Mouse (Mus musculus) MEL (cell line): ENCODE data around the gene Hnrnpr. TPM values are rescaled to one million over a fixed set of nuclear protein-coding genes. Genes with fewer than 3 reads are reported as not detected.
A peak's percentile ranks its signal among the peaks of the same experiment; 100 is the strongest.

ENCODE experiments used
- DNase-seq: peaks from one replicate; pipeline ENCODE4 v3.0.0; 2011; ENCODE audit warnings: low read depth, low spot score
- H3K27ac ChIP-seq: 2 replicates; pipeline ENCODE4 v1.5.1; 2012; ENCODE audit warnings: low read depth, mild to moderate bottlenecking, control low read depth, low read length, moderate library complexity; ENCODE audit not compliant: control insufficient read depth
- H3K27me3 ChIP-seq, 2 experiments: fragments of 150-350 bp in 1 of 2; sonication (generic) in 1 of 2; 2 replicates each; pipeline ENCODE4 v1.6.1; 2012; ENCODE audit warnings: low read length in 2 of 2, mild to moderate bottlenecking in 2 of 2, improper control_type of control experiment in 1 of 2, moderate library complexity in 1 of 2; ENCODE audit not compliant: insufficient read depth in 2 of 2, control insufficient read depth in 1 of 2
- H3K36me3 ChIP-seq, 2 experiments: 2 replicates each; pipeline ENCODE4 v1.6.1; 2012 to 2014; ENCODE audit warnings: low read length in 2 of 2, improper control_type of control experiment in 1 of 2, inconsistent platforms in 1 of 2, mild to moderate bottlenecking in 1 of 2; ENCODE audit not compliant: insufficient read depth in 2 of 2, control insufficient read depth in 1 of 2
- H3K4me1 ChIP-seq, 2 experiments: fragments of 150-350 bp in 1 of 2; sonication (generic) in 1 of 2; 2 replicates each; pipeline ENCODE4 v1.6.1; 2012; ENCODE audit warnings: low read length in 2 of 2, improper control_type of control experiment in 1 of 2, mild to moderate bottlenecking in 1 of 2; ENCODE audit not compliant: insufficient read depth in 2 of 2, control insufficient read depth in 1 of 2
- H3K4me3 ChIP-seq, 2 experiments: fragments of 150-350 bp in 1 of 2; sonication (generic) in 1 of 2; 2 replicates each; pipeline ENCODE4 v1.5.1; 2012; ENCODE audit warnings: low read depth in 2 of 2, low read length in 2 of 2, mild to moderate bottlenecking in 2 of 2, moderate library complexity in 2 of 2, control low read depth in 1 of 2, improper control_type of control experiment in 1 of 2; ENCODE audit not compliant: control insufficient read depth in 1 of 2, insufficient read depth in 1 of 2
- H3K79me2 ChIP-seq: 2 replicates; pipeline ENCODE4 v1.6.1; 2012; ENCODE audit warnings: mild to moderate bottlenecking, low read length, moderate library complexity; ENCODE audit not compliant: control insufficient read depth, poor library complexity, insufficient read depth
- H3K9ac ChIP-seq: 2 replicates; pipeline ENCODE4 v1.6.1; 2012; ENCODE audit warnings: low read depth, mild to moderate bottlenecking, control low read depth, low read length, moderate library complexity; ENCODE audit not compliant: control insufficient read depth, poor library complexity, severe bottlenecking
- H3K9me3 ChIP-seq: fragments of 150-350 bp; sonication (generic); replicated peaks from 2 replicates; pipeline ENCODE4 v1.6.1; 2012; ENCODE audit warnings: mild to moderate bottlenecking, low read length, improper control_type of control experiment, moderate library complexity; ENCODE audit not compliant: insufficient read depth
- CHD1 ChIP-seq: IDR thresholded peaks from 2 replicates; pipeline ENCODE4 v1.6.1; 2012; ENCODE audit warnings: low read depth, mild to moderate bottlenecking, inconsistent platforms, low read length, improper control_type of control experiment
- CHD2 ChIP-seq: IDR thresholded peaks from 2 replicates; pipeline ENCODE4 v1.6.1; 2011; ENCODE audit warnings: low read length, improper control_type of control experiment
- CTCF ChIP-seq, 3 experiments: IDR thresholded peaks in 2 of 3; conservative IDR thresholded peaks in 1 of 3; 2 replicates each; pipeline ENCODE4 v1.5.1; 2011 to 2012; ENCODE audit warnings: low read length in 3 of 3, low read depth in 2 of 3, mild to moderate bottlenecking in 2 of 3, improper control_type of control experiment in 1 of 3, inconsistent platforms in 1 of 3, mixed read lengths in 1 of 3, moderate library complexity in 1 of 3; ENCODE audit not compliant: control insufficient read depth in 1 of 3, insufficient read depth in 1 of 3, poor library complexity in 1 of 3, severe bottlenecking in 1 of 3
- E2F4 ChIP-seq: IDR thresholded peaks from 2 replicates; pipeline ENCODE4 v1.6.1; 2011; ENCODE audit warnings: low read depth, low read length, improper control_type of control experiment, borderline replicate concordance
- EP300 ChIP-seq, 2 experiments: IDR thresholded peaks; 2 replicates each; pipeline ENCODE4 v1.6.1; 2011; ENCODE audit warnings: improper control_type of control experiment in 2 of 2, low read length in 2 of 2, low read depth in 1 of 2, mild to moderate bottlenecking in 1 of 2
- HCFC1 ChIP-seq: IDR thresholded peaks from 2 replicates; pipeline ENCODE4 v1.6.1; 2012; ENCODE audit warnings: low read depth, mild to moderate bottlenecking, inconsistent platforms, low read length, improper control_type of control experiment, moderate library complexity
- JUND ChIP-seq: IDR thresholded peaks from 2 replicates; pipeline ENCODE4 v1.6.1; 2011; ENCODE audit warnings: low read depth, mild to moderate bottlenecking, improper control_type of control experiment, low read length
- KAT2A ChIP-seq: conservative IDR thresholded peaks from 2 replicates; pipeline ENCODE4 v1.6.1; 2012; ENCODE audit warnings: low read depth, low read length, improper control_type of control experiment, inconsistent platforms
- MAFK ChIP-seq: IDR thresholded peaks from 2 replicates; pipeline ENCODE4 v1.6.1; 2011; ENCODE audit warnings: low read depth, mild to moderate bottlenecking, low read length, improper control_type of control experiment, borderline replicate concordance
- MAZ ChIP-seq: IDR thresholded peaks from 2 replicates; pipeline ENCODE4 v1.6.1; 2012; ENCODE audit warnings: low read depth, mild to moderate bottlenecking, inconsistent platforms, low read length, improper control_type of control experiment
- MEF2A ChIP-seq: IDR thresholded peaks from 2 replicates; pipeline ENCODE4 v1.6.1; 2014; ENCODE audit warnings: low read depth, mild to moderate bottlenecking, inconsistent platforms, low read length, improper control_type of control experiment; ENCODE audit not compliant: poor library complexity, insufficient replicate concordance, severe bottlenecking; ENCODE audit errors: extremely low read depth
- MYC ChIP-seq: IDR thresholded peaks from 2 replicates; pipeline ENCODE4 v1.6.1; 2011; ENCODE audit warnings: low read depth, mild to moderate bottlenecking, low read length, improper control_type of control experiment, moderate library complexity
- NELFE ChIP-seq: IDR thresholded peaks from 2 replicates; pipeline ENCODE4 v1.6.1; 2011; ENCODE audit warnings: low read depth, low read length, improper control_type of control experiment
- POLR2A ChIP-seq, 2 experiments: IDR thresholded peaks; 2 replicates each; pipeline ENCODE4 v1.6.1; 2011 to 2012; ENCODE audit warnings: low read length in 2 of 2, mild to moderate bottlenecking in 2 of 2, control low read depth in 1 of 2, improper control_type of control experiment in 1 of 2, low read depth in 1 of 2, moderate library complexity in 1 of 2; ENCODE audit not compliant: control insufficient read depth in 1 of 2, insufficient read depth in 1 of 2, poor library complexity in 1 of 2
- POLR2AphosphoS5 ChIP-seq: IDR thresholded peaks from 2 replicates; pipeline ENCODE4 v1.6.1; 2012; ENCODE audit warnings: low read depth, borderline replicate concordance, mild to moderate bottlenecking, inconsistent platforms, low read length, moderate library complexity, mixed read lengths
- RAD21 ChIP-seq: IDR thresholded peaks from 2 replicates; pipeline ENCODE4 v1.6.1; 2011; ENCODE audit warnings: mild to moderate bottlenecking, low read depth, low read length, improper control_type of control experiment
- SIN3A ChIP-seq: IDR thresholded peaks from 2 replicates; pipeline ENCODE4 v1.6.1; 2012; ENCODE audit warnings: low read length, improper control_type of control experiment, inconsistent platforms
- SMC3 ChIP-seq: IDR thresholded peaks from 2 replicates; pipeline ENCODE4 v1.6.1; 2011; ENCODE audit warnings: low read depth, low read length, improper control_type of control experiment
- TBP ChIP-seq: IDR thresholded peaks from 2 replicates; pipeline ENCODE4 v1.8.0; 2011; ENCODE audit warnings: low read depth, low read length, improper control_type of control experiment
- UBTF ChIP-seq: IDR thresholded peaks from 2 replicates; pipeline ENCODE4 v1.6.1; 2012; ENCODE audit warnings: low read depth, mild to moderate bottlenecking, inconsistent platforms, low read length, improper control_type of control experiment, moderate library complexity, borderline replicate concordance; ENCODE audit not compliant: insufficient read depth
- USF2 ChIP-seq, 2 experiments: IDR thresholded peaks; 2 replicates each; pipeline ENCODE4 v1.6.1; 2011 to 2012; ENCODE audit warnings: improper control_type of control experiment in 2 of 2, low read length in 2 of 2, borderline replicate concordance in 1 of 2, inconsistent platforms in 1 of 2, low read depth in 1 of 2, mild to moderate bottlenecking in 1 of 2; ENCODE audit not compliant: insufficient read depth in 1 of 2
- ZKSCAN1 ChIP-seq: IDR thresholded peaks from 2 replicates; pipeline ENCODE4 v1.6.1; 2012; ENCODE audit warnings: low read depth, mild to moderate bottlenecking, inconsistent platforms, low read length, improper control_type of control experiment, moderate library complexity
- polyA plus RNA-seq, 2 experiments: library from polyadenylated mRNA; stranded (reverse) in 1 of 2; unstranded in 1 of 2; fragments of >175 nt in 1 of 2; fragments of >200 nt in 1 of 2; gene quantifications; 2 replicates each; pipeline versions ENCODE4 v1.2.1 to v1.2.4; 2012; ENCODE audit warnings: low replicate concordance in 2 of 2, low read depth in 1 of 2; ENCODE audit not compliant: insufficient read length in 2 of 2, insufficient read depth in 1 of 2, missing spikeins in 1 of 2
- total RNA-seq: library from RNA; depleted of rRNA; stranded (reverse); fragments of 300-350 nt; gene quantifications from 2 replicates; pipeline ENCODE4 v1.2.3, GENCODE M21; 2012

The Hnrnpr gene
- total and polyA plus RNA-seq, 3 experiments, result 97.2 to 366 (median 148) TPM

GRCm38 (mm10) chr4:136328115-136328514 lies 17.4 kb downstream of the Hnrnpr start:
- H3K79me2 ChIP-seq, result peaks cover 13% of the 10 kb centered on the region
- H3K27ac ChIP-seq, result no peak overlapping the region
- no peak for TF ChIP-seq USF2 (IDR thresholded peaks at IDR 0.05; ENCODE audit: borderline replicate concordance in 1 of 2, insufficient read depth in 1 of 2, low read depth in 1 of 2, low read length in 2 of 2)
- peak in 2 of 3 experiments; percentile 4 to 15; a peak in 1 of 6 replicates for TF ChIP-seq CTCF (IDR thresholded peaks at IDR 0.05 in 2 of 3, conservative IDR thresholded peaks at IDR 0.05 in 1 of 3; ENCODE audit: control insufficient read depth in 1 of 3, insufficient read depth in 1 of 3, low read depth in 2 of 3, low read length in 3 of 3, poor library complexity in 1 of 3, severe bottlenecking in 1 of 3)
- TF ChIP-seq SMC3, result peak; percentile 21; the same call in 1 of the 2 replicates
- TF ChIP-seq EP300 (IDR thresholded peaks at IDR 0.05; ENCODE audit: low read depth in 1 of 2, low read length in 2 of 2), result no peak
- no peak overlapping the region for H3K4me3 ChIP-seq
- no peaks in the 10 kb centered on the region for H3K4me1 ChIP-seq
- H3K36me3 ChIP-seq, result peaks cover 0 to 53% of the 10 kb centered on the region in 2 experiments; a peak in 3 of 4 replicates
- H3K9ac ChIP-seq, result no peak overlapping the region
- DNase-seq, result no peak
- H3K9me3 ChIP-seq, result no peaks in the 10 kb centered on the region
- no peaks in the 10 kb centered on the region for H3K27me3 ChIP-seq

DNA sequence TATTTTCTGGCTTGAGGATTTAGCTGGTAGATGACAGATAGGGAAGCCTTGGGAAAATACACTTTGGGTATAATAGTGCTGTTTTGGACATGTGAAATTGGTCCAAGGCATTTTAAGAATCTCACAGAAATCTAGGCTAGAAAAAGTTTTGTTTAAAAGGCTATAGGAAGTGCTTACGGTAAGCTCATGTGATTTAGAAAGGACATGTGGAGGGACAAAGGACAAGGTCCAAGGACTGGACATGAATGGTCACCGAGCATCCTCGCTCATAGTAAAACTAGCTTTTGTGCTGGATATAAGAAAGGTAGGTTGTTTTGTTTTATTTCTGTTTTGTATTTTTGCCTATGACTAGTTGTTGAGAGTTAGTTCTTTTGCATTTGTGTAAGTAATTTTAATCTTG lies 21.0 kb downstream of the Hnrnpr start:
- H3K9ac ChIP-seq, result no peak overlapping the region
- no peak overlapping the region for H3K27ac ChIP-seq
- no peaks in the 10 kb centered on the region for H3K27me3 ChIP-seq
- no peak for DNase-seq
- peaks cover 0 to 67% of the 10 kb centered on the region in 2 experiments; a peak in 3 of 4 replicates for H3K36me3 ChIP-seq
- peaks cover 4% of the 10 kb centered on the region for H3K79me2 ChIP-seq
- no peaks in the 10 kb centered on the region for H3K4me1 ChIP-seq
- no peak overlapping the region for H3K4me3 ChIP-seq
- no peaks in the 10 kb centered on the region for H3K9me3 ChIP-seq
- no peak for TF ChIP-seq KAT2A
- no peak for TF ChIP-seq TBP
- TF ChIP-seq RAD21, result no peak
- TF ChIP-seq E2F4, result no peak
- no peak for TF ChIP-seq POLR2AphosphoS5
- no peak for TF ChIP-seq MAFK
- no peak for TF ChIP-seq NELFE
- TF ChIP-seq JUND, result no peak
- TF ChIP-seq MEF2A, result no peak
- no peak for TF ChIP-seq MYC
- no peak for TF ChIP-seq CHD1
- no peak for TF ChIP-seq HCFC1
- no peak for TF ChIP-seq POLR2A (IDR thresholded peaks at IDR 0.05; ENCODE audit: control insufficient read depth in 1 of 2, insufficient read depth in 1 of 2, low read depth in 1 of 2, low read length in 2 of 2, poor library complexity in 1 of 2)
- no peak for TF ChIP-seq UBTF
- no peak for TF ChIP-seq ZKSCAN1
- no peak for TF ChIP-seq MAZ
- no peak for TF ChIP-seq CHD2
- TF ChIP-seq CTCF (IDR thresholded peaks at IDR 0.05 in 2 of 3, conservative IDR thresholded peaks at IDR 0.05 in 1 of 3; ENCODE audit: control insufficient read depth in 1 of 3, insufficient read depth in 1 of 3, low read depth in 2 of 3, low read length in 3 of 3, poor library complexity in 1 of 3, severe bottlenecking in 1 of 3), result no peak
- TF ChIP-seq SIN3A, result no peak
- TF ChIP-seq SMC3, result no peak
